Mouse (Mus musculus) urinary bladder, postnatal 4 days (tissue): Measurements from ENCODE around the gene Gm44511.

Experiments used
- DNase-seq, 2 experiments: peaks; one replicate each; pipeline ENCODE4 v3.0.0; 2021 to 2022; ENCODE audit warnings: low spot score in 2 of 2

The Gm44511 gene

GRCm38 (mm10) chr6:128826132-128826531 lies at the start of gene Gm44511, which contains the start of gene Klrb1b:
Gm44511 (minus strand) TSS chr6:128826315.
Klrb1b (minus strand) TSS chr6:128826331.
- DNase-seq = no peak

- no peak for DNase-seq
These were observed 45.9 kb upstream of the Gm44511 start for GRCm38 (mm10) chr6:128871910-128872610.

GRCm38 (mm10) chr6:128868861-128869260 lies 42.7 kb upstream of the Gm44511 start:
- DNase-seq = no peak

- DNase-seq = no peak
These were observed 31.9 kb upstream of the Gm44511 start for GRCm38 (mm10) chr6:128857976-128858375.

GRCm38 (mm10) chr6:128856250-128856649 lies 30.1 kb upstream of the Gm44511 start:
- DNase-seq = peak in 1 of 2 experiments; percentile 72

GRCm38 (mm10) chr6:128855477-128855876 lies 29.4 kb upstream of the Gm44511 start:
- DNase-seq = no peak

GRCm38 (mm10) chr6:128854895-128855294 lies 28.8 kb upstream of the Gm44511 start:
- DNase-seq = no peak

- DNase-seq = peak in 1 of 2 experiments; percentile 70
These were observed 28.1 kb upstream of the Gm44511 start for GRCm38 (mm10) chr6:128854024-128854820.

GRCm38 (mm10) chr6:128852766-128853165 lies 26.7 kb upstream of the Gm44511 start:
- DNase-seq = no peak

- DNase-seq = no peak
These were observed 25.0 kb upstream of the Gm44511 start for GRCm38 (mm10) chr6:128851151-128851550.

- no peak for DNase-seq
These were observed 24.6 kb upstream of the Gm44511 start for GRCm38 (mm10) chr6:128850671-128851070.

- no peak for DNase-seq
These were observed 23.8 kb upstream of the Gm44511 start for GRCm38 (mm10) chr6:128849902-128850301.

- DNase-seq = no peak
These were observed 21.3 kb upstream of the Gm44511 start for GRCm38 (mm10) chr6:128847401-128847800.

- DNase-seq = no peak
These were observed 20.0 kb upstream of the Gm44511 start for GRCm38 (mm10) chr6:128845998-128846542.

GRCm38 (mm10) chr6:128845319-128845979 lies 19.3 kb upstream of the Gm44511 start:
- DNase-seq = peak; percentile 78 to 89

- no peak for DNase-seq
These were observed 18.5 kb upstream of the Gm44511 start for GRCm38 (mm10) chr6:128844586-128845080.

- no peak for DNase-seq
These were observed 18.0 kb upstream of the Gm44511 start for GRCm38 (mm10) chr6:128844131-128844530.

- peak in 1 of 2 experiments; percentile 74 for DNase-seq
These were observed 17.4 kb upstream of the Gm44511 start for GRCm38 (mm10) chr6:128843479-128843992.

GRCm38 (mm10) chr6:128842945-128843478 lies 16.9 kb upstream of the Gm44511 start:
- peak; percentile 87 to 89 for DNase-seq

- DNase-seq = no peak
These were observed 16.3 kb upstream of the Gm44511 start for GRCm38 (mm10) chr6:128842356-128842944.
